Mouse (Mus musculus) C2C12 (cell line): ENCODE results near the gene Mustn1.

Experiments
- CEBPB ChIP-seq: IDR thresholded peaks from one replicate; pipeline ENCODE4 v1.6.1; 2011; ENCODE audit warnings: low read depth, mild to moderate bottlenecking, control low read depth, moderate library complexity
- CTCF ChIP-seq: IDR thresholded peaks from one replicate; pipeline ENCODE4 v1.5.1; 2011; ENCODE audit not compliant: control insufficient read depth, insufficient read depth, insufficient read length
- MAX ChIP-seq: IDR thresholded peaks from one replicate; pipeline ENCODE4 v1.6.1; 2011; ENCODE audit warnings: mild to moderate bottlenecking, control low read depth
- USF1 ChIP-seq: IDR thresholded peaks from one replicate; pipeline ENCODE4 v1.6.1; 2011; ENCODE audit warnings: low read depth, mild to moderate bottlenecking, control low read depth, moderate library complexity

DNA sequence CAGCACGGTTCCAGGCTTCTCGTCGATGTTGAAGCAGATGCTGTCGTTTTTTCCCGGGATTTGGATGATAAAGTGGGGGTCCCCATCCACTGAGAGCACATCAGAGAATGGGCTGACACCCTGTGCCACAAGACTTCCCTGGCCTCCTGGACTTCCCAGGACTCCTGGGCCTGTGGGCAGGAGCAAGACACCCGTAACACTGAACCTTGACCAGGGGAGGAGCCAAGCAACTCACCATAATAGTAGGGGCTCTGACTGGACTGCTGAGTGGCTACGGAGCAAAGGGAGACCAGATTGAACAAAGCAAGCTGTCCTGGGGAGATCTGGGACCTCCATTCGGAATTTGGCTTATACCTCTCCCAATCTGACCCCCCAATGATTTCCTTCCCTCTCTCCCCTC is 33.6 kb downstream of the Mustn1 start:
- no peak for TF ChIP-seq CTCF
- TF ChIP-seq MAX, result no peak
- TF ChIP-seq USF1, result no peak
- TF ChIP-seq CEBPB, result no peak
